In genomic region chr9:107342201-107342709, GRCm38 (mm10) we compare ENCODE assay signal across 15 mouse cellular contexts. TPM values are rescaled to one million over a fixed set of nuclear protein-coding genes. Genes with fewer than 3 reads are reported as not detected.
"Had no signal": no experiment of that assay in that cellular context is flagged by ENCODE, and none has a peak within 500 bp of the region (broad histone marks: within the 10 kb centered on the region; RNA-seq: fewer than 3 reads in every experiment).

No protein-coding gene starts in this region.

- H3K9ac ChIP-seq: kidney, embryonic 15.5 days; limb, embryonic 12.5 days; liver, embryonic 13.5 days; liver, postnatal 0 days; lung, embryonic 15.5 days; midbrain, embryonic 12.5 days had no signal

- DNase-seq: kidney, adult 2 months; kidney, postnatal 25 days; liver; liver, embryonic 13.5 days; liver, postnatal 0 days; lung, postnatal 14 days had no signal

- H3K9me3 ChIP-seq: kidney, embryonic 15.5 days; limb, embryonic 12.5 days; liver, embryonic 13.5 days; lung, embryonic 15.5 days; midbrain, embryonic 12.5 days had no signal

- H3K4me2 ChIP-seq: limb, embryonic 12.5 days; liver, embryonic 13.5 days; lung, embryonic 15.5 days; midbrain, embryonic 12.5 days had no signal

- ATAC-seq: liver, postnatal 0 days; midbrain, embryonic 16.5 days had no signal

- H3K4me3 ChIP-seq: kidney, embryonic 15.5 days; left cerebral cortex, adult 2 months; limb, embryonic 12.5 days; liver, embryonic 13.5 days; lung, embryonic 15.5 days had no signal

- H3K27ac ChIP-seq: kidney, embryonic 15.5 days; left cerebral cortex, adult 2 months; limb, embryonic 12.5 days; liver, embryonic 13.5 days; lung, embryonic 15.5 days; macrophage; midbrain, embryonic 12.5 days; stomach, postnatal 0 days had no signal

- H3K36me3 ChIP-seq: kidney, embryonic 15.5 days; limb, embryonic 12.5 days; liver, embryonic 13.5 days; lung, embryonic 15.5 days; midbrain, embryonic 12.5 days had no signal

RNA-seq across cellular contexts. Expression of gene 6430571L13Rik, which starts 1.9 kb away (rescaled TPM):
- polyA plus RNA-seq: macrophage had no signal

RNA-seq across cellular contexts. Expression of gene Cacna2d2, which starts 57.2 kb away (rescaled TPM):
- total RNA-seq: megakaryocyte-erythroid progenitor cell, adult 5-6 weeks had no signal
- polyA plus RNA-seq: liver, embryonic 13.5 days; liver, postnatal 0 days; macrophage had no signal
